Mouse (Mus musculus) hindbrain, postnatal 0 days (tissue): ENCODE results near the gene Rtca. TPM values are rescaled to one million over a fixed set of nuclear protein-coding genes. Genes with fewer than 3 reads are reported as not detected.

Experiments used
- ATAC-seq: fragments of 200-750 bp; cut with Nextera tagmentation; 2 replicates; pipeline ENCODE4 v1.8.0; 2017; ENCODE audit warnings: mild to moderate bottlenecking, moderate TSS enrichment, moderate library complexity
- DNase-seq: peaks from one replicate; pipeline ENCODE4 v3.0.0-alpha.2; 2015; ENCODE audit warnings: low spot score
- H3K27ac ChIP-seq: fragments of 300-500 bp; sonication (generic); 2 replicates; pipeline ENCODE4 v1.5.1; 2014; ENCODE audit warnings: mild to moderate bottlenecking
- H3K27me3 ChIP-seq: fragments of 300-500 bp; sonication (generic); 2 replicates; pipeline ENCODE4 v1.6.1; 2014; ENCODE audit warnings: low read length, mixed read lengths; ENCODE audit not compliant: insufficient read depth
- H3K36me3 ChIP-seq: fragments of 300-500 bp; sonication (generic); 2 replicates; pipeline ENCODE4 v1.6.1; 2014; ENCODE audit warnings: low read length, mixed read lengths; ENCODE audit not compliant: insufficient read depth
- H3K4me1 ChIP-seq: fragments of 300-500 bp; sonication (generic); 2 replicates; pipeline ENCODE4 v1.6.1; 2014; ENCODE audit warnings: antibody characterized with exemption, low read length, mixed read lengths; ENCODE audit not compliant: insufficient read depth
- H3K4me2 ChIP-seq: fragments of 300-500 bp; sonication (generic); 2 replicates; pipeline ENCODE4 v1.6.1; 2014; ENCODE audit warnings: low read depth, mild to moderate bottlenecking, low read length, moderate library complexity, mixed read lengths
- H3K4me3 ChIP-seq: fragments of 300-500 bp; sonication (generic); 2 replicates; pipeline ENCODE4 v1.5.1; 2014; ENCODE audit warnings: low read length
- H3K9ac ChIP-seq: fragments of 300-500 bp; sonication (generic); replicated peaks from 2 replicates; pipeline ENCODE4 v1.6.1; 2014; ENCODE audit warnings: mild to moderate bottlenecking, low read length, moderate library complexity, mixed read lengths
- H3K9me3 ChIP-seq: fragments of 300-500 bp; sonication (generic); 2 replicates; pipeline ENCODE4 v1.6.1; 2016; ENCODE audit warnings: low read length, mixed read lengths
- CTCF ChIP-seq: IDR thresholded peaks from 2 replicates; pipeline ENCODE4 v1.5.1; 2016; ENCODE audit warnings: antibody characterized with exemption, control low read depth, low read depth
- WGBS: fragments of 180-500 bp; shearing (Covaris S2); extraction: QIAGEN DNeasy Blood & Tissue Kit; methylation state at CpG from one replicate; pipeline ENCODE4 v1.1.7; 2014; 5-methylcytosine and 5-hydroxymethylcytosine counted together
- polyA plus RNA-seq: library from polyadenylated mRNA; unstranded; fragments of >200 nt; fragmentation: Nextera tagmentation; extraction: Ambion mirVana; gene quantifications from 2 replicates; pipeline ENCODE4 v1.2.1, GENCODE M21; 2015
- total RNA-seq: library from RNA; depleted of rRNA; stranded (reverse); fragments of >200 nt; gene quantifications from 2 replicates; pipeline ENCODE4 v1.2.3, GENCODE M21; 2014; rRNA removed

Gene Rtca
- total RNA-seq (70.9 and 77.8 TPM in 2 replicates), polyA plus RNA-seq (132 and 138 TPM in 2 replicates)

- Histone ChIP-seq H3K36me3 (peaks cover 11% of the 10 kb centered on the region; the same call in 1 of the 2 replicates), H3K4me3 (peak within 1 kb of the TSS; percentile 85), H3K9me3 (no peaks in the 10 kb centered on the region), H3K27me3 (no peaks in the 10 kb centered on the region), H3K27ac (peak within 1 kb of the TSS; percentile 78), H3K4me1 (peaks cover 11% of the 10 kb centered on the region), H3K9ac (peak within 1 kb of the TSS; percentile 88), H3K4me2 (peak within 1 kb of the TSS; percentile 83)
- ATAC-seq (peak; percentile 95), DNase-seq (peak; percentile 99)
- WGBS, result 0% methylated on average over 43 of the region's 44 CpGs
- peak; percentile 95 for TF ChIP-seq CTCF
Measured at GRCm38 (mm10) chr3:116507772-116508351, at the start of gene Rtca. Gene Rtca (minus strand): TSS chr3:116508208.

GRCm38 (mm10) chr3:116551362-116551761 is 43.4 kb upstream of the Rtca start:
- Histone ChIP-seq H3K4me3 (no peak overlapping the region), H3K9me3 (no peaks in the 10 kb centered on the region), H3K27ac (no peak overlapping the region), H3K4me2 (no peak overlapping the region), H3K9ac (no peak overlapping the region), H3K36me3 (peaks cover 7% of the 10 kb centered on the region), H3K4me1 (no peaks in the 10 kb centered on the region), H3K27me3 (no peaks in the 10 kb centered on the region)
- ATAC-seq (no peak), DNase-seq (no peak)
- no peak for TF ChIP-seq CTCF
- 98% methylated on average over 5 of the region's 5 CpGs for WGBS

- Histone ChIP-seq H3K36me3 (peaks cover 14% of the 10 kb centered on the region), H3K4me2 (no peak overlapping the region), H3K9ac (no peak overlapping the region), H3K27me3 (no peaks in the 10 kb centered on the region), H3K4me1 (no peaks in the 10 kb centered on the region), H3K27ac (no peak overlapping the region), H3K4me3 (no peak overlapping the region), H3K9me3 (no peaks in the 10 kb centered on the region)
- TF ChIP-seq CTCF, result no peak
- ATAC-seq (no peak), DNase-seq (no peak)
- WGBS, result 87% methylated on average over 5 of the region's 5 CpGs
Measured at GRCm38 (mm10) chr3:116547430-116547829, 39.4 kb upstream of the Rtca start.

- no peak for TF ChIP-seq CTCF
- 82% methylated on average over 3 of the region's 3 CpGs for WGBS
- DNase-seq (no peak), ATAC-seq (no peak)
- H3K9me3 ChIP-seq, result no peaks in the 10 kb centered on the region
- no peak overlapping the region for H3K4me3 ChIP-seq
- H3K9ac ChIP-seq, result no peak overlapping the region
- no peak overlapping the region for H3K4me2 ChIP-seq
- no peak overlapping the region for H3K27ac ChIP-seq
- no peaks in the 10 kb centered on the region for H3K4me1 ChIP-seq
- peaks cover 26% of the 10 kb centered on the region for H3K36me3 ChIP-seq
- H3K27me3 ChIP-seq, result no peaks in the 10 kb centered on the region
Measured at GRCm38 (mm10) chr3:116542532-116542931, 34.5 kb upstream of the Rtca start.

- H3K4me1 ChIP-seq, result no peaks in the 10 kb centered on the region
- no peaks in the 10 kb centered on the region for H3K27me3 ChIP-seq
- H3K27ac ChIP-seq, result no peak overlapping the region
- no peaks in the 10 kb centered on the region for H3K9me3 ChIP-seq
- H3K4me2 ChIP-seq, result no peak overlapping the region
- DNase-seq (no peak), ATAC-seq (no peak)
- H3K9ac ChIP-seq, result no peak overlapping the region
- peaks cover 26% of the 10 kb centered on the region for H3K36me3 ChIP-seq
- TF ChIP-seq CTCF, result no peak
- no peak overlapping the region for H3K4me3 ChIP-seq
- WGBS, result 90% methylated on average over 2 of the region's 2 CpGs
Measured at GRCm38 (mm10) chr3:116542070-116542469, 34.1 kb upstream of the Rtca start.

GRCm38 (mm10) chr3:116537200-116537573 is 29.2 kb upstream of the Rtca start:
- Histone ChIP-seq H3K9me3 (no peaks in the 10 kb centered on the region), H3K27ac (no peak overlapping the region), H3K4me1 (no peaks in the 10 kb centered on the region), H3K4me3 (no peak overlapping the region), H3K9ac (no peak overlapping the region), H3K36me3 (peaks cover 36% of the 10 kb centered on the region; the same call in 1 of the 2 replicates), H3K27me3 (no peaks in the 10 kb centered on the region), H3K4me2 (no peak overlapping the region)
- ATAC-seq (no peak), DNase-seq (no peak)
- 46% methylated on average over 6 of the region's 6 CpGs for WGBS
- no peak for TF ChIP-seq CTCF

GRCm38 (mm10) chr3:116536428-116537199 is 28.6 kb upstream of the Rtca start:
- no peak for TF ChIP-seq CTCF
- Histone ChIP-seq H3K9me3 (no peaks in the 10 kb centered on the region), H3K4me3 (no peak overlapping the region), H3K27ac (no peak overlapping the region), H3K4me2 (no peak overlapping the region), H3K36me3 (peaks cover 33% of the 10 kb centered on the region; the same call in 1 of the 2 replicates), H3K27me3 (no peaks in the 10 kb centered on the region), H3K4me1 (no peaks in the 10 kb centered on the region), H3K9ac (no peak overlapping the region)
- peak; percentile 6 for DNase-seq
- no peak for ATAC-seq
- WGBS, result 56% methylated on average over 16 of the region's 16 CpGs
